Mouse (Mus musculus): Measurements from ENCODE around the gene Kalrn.

Gene Kalrn

DNA sequence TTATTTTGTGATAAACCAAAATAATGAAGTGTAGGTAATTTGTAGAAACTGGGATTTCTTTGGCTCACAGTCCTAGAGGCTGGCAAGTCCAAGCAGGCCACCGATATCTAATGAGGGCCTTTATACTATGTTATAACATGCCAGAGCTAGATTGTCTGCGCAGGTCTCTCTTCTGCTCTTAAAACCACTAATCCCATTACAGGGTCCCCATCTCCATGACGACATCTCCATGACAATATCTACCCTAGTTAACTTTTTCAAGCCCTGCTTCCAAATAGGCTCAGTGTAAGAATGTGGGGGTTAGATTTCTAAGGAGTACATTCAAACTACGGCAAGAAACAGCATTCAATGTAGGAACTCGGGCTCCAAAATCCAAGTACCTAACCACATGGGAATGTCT is 143.2 kb downstream of the Kalrn start:
- DNase-seq (ENCODE audit: low spot score): no peak

DNA sequence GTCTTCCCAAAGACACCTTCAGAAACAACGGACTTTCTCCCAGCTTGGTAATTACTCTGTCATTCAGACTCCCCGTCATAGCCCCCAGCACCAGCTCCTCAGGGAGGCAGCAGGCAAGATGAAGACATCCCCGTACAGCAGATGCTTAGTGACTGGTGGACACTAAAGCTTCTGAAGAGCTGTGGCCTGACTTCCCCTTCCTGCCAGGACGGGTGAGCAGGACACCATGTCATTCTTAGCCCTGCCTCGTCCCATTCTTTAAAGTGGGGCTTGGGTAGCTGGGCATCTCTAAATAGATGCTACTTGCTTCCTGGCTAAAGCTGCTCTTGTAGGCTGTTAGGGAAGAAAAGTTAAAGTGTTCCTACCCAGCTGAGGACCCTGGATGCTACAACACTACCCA is 145.7 kb downstream of the Kalrn start:
- DNase-seq (ENCODE audit: low spot score): no peak

DNA sequence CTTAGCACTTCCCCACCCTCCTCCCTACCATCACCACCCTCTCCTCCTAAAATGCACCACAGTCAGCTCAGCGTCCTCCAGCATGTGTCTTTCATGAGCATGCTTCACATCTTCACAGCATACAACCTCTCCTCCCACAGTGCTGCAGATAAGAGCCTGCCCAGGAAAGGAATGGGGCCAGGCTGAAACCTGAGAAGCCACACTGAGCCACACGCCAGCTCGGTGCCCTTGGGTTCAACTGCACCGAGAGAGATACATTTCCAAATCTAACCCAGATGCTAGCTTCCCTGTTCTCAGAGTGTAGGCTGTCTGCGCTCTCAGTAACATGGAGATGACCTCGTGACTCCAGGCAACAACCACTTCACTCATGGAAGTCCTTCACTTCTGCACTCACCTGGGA is 151.9 kb downstream of the Kalrn start:
- no peak for DNase-seq (ENCODE audit: low spot score)

DNA sequence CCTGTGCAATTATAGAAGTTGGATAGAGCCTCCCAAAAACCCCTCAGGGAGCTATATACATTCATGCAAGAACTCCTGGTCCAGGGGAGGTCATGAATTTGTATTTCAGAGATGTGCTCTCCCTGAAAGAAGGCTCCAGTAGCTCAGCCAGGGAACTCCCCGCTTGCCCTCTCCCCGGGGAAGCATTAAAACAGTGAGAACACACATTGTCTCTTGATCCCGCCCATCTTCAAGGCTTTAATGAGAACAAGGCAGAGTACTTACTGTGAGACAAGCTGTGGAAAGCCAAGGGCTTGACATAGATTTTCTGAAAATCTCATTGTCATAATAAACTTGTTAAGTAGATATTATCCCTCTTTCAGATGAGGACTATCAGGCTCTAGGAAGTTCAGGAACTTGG is 155.4 kb downstream of the Kalrn start:
- DNase-seq (ENCODE audit: low spot score): no peak

DNA sequence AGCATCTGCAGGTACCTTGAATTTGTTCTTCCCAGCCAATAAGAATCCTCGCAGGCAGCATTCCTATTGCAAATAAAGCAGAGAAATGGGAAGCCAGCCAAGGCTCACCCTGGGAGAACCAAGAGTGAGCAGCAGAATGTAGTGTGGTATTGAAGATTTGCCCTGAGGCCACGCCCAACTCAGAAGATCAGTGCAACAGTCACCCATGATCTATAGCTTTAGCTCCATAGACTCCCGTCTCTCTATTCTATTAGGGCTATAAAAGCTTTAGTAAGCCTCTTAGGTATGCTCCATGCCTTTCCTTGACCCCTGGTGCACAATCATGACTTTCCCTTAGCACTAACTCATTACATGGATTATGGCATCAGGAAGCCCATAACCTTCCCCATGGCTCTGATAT is 155.9 kb downstream of the Kalrn start:
- no peak for DNase-seq (ENCODE audit: low spot score)

DNA sequence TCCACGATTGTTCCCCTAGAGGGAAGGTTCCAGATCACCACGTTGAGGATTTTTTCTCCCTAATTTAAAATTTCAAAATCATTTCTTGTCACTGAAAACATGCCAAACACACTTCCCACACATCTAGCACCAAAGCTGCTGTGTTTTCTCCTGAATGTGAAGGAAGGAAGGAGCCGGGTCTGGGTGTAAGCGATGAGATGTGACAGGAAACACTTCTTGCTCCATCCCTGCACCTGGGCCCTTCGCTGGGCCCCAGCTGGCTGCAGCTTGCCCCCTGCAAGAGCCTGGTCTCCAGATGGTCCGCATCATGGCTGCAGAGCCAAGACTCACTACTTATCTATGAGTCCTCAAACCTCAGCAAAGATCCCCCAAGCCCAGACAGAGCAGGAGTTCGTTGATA is 158.8 kb downstream of the Kalrn start:
- peak; percentile 26 for DNase-seq (ENCODE audit: low spot score)

DNA sequence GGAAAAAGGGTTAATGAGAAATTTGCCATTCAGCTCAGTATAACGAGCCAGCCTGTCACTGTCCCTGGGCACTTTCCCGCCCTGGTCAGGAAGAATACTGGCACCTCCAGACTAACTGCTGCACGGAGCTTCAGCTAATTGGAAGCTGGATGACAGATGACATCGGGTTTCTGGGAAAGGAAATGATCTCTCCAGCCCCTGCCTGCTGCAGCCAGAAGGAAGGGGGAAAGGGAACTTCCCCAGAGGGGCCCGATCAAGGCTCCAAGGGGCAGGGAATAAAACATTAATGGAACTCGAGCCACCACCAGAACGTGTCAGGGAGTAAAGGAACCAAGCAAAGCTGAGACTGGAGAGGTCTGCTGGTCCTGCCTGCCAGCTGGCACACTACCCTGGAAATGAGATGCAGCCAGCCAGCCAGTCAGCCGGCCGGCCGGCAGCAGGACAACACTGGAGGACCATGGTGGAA is 159.4 kb downstream of the Kalrn start:
- no peak for DNase-seq (ENCODE audit: low spot score)

DNA sequence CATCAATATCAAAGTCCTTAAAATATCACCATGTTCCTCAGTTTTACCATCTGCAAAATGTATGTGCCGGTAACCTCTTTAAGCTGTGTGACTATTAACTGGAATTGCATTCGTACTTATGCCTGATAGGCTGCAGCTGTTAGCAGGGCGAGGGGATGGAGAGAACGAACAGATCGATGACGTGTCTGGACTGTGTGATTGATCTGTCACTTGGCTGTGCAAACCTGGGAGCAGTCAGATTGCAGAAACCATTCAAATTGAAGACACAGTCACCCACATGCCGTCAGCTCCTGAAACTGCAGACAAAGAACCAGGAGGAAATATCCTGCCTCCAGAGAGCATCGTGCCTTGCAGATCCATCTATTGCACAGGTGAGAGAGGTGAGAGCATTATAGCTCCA is 166.3 kb downstream of the Kalrn start:
- no peak for DNase-seq (ENCODE audit: low spot score)

DNA sequence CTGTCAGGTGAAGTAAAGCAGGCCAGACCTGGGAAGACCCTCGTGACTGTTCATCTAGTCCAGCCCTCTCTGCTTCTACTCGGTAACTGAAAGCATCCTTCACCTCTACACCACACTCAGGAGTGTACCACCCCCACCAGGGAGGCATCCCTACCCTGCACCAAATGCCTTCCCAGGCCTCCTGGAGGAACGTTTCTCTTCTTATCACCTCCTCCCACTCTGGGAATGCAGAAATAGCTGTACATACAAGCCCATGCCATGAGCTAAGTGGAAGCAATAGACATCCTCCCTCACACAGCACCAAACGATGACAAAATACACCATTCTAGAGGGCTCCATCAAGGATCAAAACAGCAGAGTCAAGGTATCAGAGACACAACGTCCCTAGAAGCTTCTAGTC is 168.2 kb downstream of the Kalrn start:
- no peak for DNase-seq (ENCODE audit: low spot score)

DNA sequence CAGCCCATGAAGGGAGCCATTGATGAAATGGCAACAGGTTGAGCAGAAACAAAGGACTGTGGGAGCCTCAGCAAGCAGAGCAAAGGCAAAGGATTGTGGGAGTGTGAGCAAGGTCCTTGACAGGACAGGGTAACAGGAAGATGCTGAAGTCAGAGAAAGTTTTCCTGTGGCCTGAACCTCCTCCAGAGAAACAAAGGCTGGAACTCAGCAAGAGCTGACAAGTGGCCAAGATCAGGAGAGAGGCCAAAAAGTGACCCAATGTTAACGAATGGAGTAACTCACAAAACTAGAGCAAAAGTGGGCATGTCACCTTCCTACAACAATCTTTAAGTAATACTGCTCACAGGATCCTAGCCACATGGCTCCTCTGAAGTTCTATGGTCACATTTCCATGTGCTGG is 172.1 kb downstream of the Kalrn start:
- no peak for DNase-seq (ENCODE audit: low spot score)

DNA sequence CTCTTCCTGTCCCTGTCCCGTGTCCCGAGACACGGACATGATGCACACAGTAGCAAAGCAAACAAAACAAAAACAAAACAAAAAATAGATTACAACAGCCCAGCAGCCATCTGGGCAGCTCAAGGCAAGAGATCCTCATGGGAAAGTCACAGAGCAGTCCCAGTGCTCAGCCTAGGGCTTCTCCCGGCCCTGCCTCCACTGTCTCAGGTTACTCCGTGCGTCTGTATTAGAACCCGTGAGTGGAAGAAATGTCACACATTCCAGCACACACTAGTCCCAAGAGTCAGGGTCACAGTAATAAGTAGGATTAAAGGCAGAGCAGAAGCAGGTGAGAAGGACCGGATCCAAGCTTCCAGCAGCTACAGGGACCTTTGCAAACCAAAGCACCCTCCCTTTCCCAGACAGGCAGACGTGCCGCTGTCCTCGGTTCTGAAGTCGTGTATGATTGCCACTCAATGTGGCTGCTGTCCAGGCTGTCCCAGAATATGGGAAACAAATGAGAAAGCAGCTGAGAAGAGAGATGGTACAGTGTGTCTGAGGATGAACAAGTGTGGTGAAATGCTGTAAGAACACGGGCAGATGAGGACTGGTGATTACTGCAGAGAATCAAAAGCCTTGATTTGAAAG is 173.1 kb downstream of the Kalrn start:
- DNase-seq (ENCODE audit: low spot score): no peak

DNA sequence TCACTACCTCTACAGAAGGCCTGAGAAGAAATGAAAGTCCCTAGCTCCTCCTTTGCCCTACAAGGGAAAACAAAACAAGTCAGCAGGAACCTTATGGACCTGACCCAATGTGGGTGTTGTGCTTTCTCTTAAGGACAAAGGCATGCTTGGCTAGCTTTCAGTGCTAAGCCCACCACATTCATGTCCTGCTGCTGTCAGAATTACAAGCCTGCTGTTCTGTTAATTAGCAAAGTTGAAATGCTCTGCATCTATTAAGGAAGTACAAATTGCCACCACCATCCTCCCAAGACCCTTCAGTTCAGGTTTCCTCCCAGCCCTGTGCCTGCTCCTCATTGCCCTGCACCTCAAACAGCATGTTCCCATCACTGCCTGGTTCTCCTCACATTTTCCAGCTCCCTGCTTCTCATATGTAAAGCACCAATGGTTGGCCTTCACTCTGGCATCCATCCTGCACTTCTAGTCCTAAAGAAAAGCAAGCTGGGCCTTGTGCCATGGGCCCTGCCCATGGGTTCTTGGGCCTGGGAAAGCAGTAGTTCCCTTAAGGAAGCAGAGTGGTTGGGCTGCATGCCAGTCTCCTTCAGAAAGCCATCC is 178.0 kb downstream of the Kalrn start:
- peak; percentile 21 for DNase-seq (ENCODE audit: low spot score)

DNA sequence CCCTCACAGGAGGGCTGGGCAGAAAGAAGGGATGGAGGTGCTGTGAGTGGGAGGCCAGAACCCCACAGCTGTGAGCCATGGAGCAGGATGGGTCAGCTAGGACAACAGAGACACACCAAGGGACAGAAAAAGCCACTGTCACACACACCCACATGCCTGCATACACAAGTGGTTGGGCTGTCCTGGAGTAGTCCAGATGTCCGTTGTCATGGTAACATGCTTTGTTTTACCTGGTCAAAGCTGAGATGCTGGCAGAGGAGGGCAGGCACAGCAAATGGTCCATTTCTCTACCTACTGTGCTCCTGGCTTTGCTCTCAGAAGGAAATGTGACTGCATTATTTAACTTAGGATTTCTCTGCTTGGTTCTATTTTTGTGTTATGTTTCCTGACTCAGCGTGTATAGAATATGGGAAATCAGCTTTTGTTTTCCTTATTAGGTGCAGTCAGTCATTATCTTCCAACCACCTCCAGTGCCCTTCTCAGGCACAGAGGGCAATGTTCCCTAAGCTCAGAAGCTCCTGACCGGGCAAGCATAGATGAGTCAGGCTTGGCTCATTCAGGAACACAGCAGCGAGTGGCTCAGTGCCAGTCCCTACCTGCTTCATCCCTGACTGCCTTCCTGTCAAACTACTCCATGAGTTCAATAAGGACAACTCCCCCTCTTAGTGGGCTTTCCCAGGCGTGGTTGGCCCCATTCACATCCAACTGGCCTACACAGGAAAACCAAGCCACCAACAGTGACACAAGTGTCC is 183.6 kb downstream of the Kalrn start:
- DNase-seq (ENCODE audit: low spot score): no peak

DNA sequence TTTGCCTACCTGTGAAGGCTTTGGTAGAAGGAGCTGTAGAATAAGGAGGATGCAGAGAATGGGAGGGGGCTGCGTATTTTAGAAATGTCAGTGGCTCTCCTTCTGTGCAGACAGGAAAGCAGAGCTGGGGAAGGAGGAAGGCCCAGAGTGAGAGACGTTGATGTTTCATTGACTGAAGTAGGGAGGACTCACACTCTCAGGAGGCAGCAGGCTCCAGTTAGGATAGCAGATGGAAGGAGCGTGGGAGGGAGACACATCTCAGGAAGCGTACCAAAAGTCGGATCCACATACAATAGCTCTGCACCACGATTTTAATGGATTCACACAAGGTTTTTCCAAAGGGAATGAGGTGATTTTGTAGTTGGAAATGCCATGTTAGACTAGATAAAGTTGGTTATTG is 184.5 kb downstream of the Kalrn start:
- DNase-seq (ENCODE audit: low spot score): peak; percentile 73

DNA sequence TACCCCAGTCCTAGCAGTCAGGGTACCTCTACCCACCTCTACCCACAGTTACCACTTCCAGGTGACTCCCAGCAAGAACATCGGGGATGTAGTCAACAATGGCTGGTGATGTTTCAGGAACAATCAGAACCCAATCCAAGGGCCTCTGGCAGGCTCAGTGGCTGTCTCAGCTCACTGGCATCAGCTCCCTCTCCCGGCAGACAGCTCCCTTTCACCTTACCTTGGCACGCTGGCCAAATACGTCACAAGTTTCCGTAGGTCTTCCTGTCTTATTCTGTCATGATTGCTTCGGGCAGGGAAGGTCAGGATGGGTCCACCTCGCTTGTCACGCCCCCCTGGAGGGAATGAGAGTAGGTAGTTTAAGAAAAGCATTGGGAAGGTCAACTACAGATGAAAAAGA is 188.3 kb downstream of the Kalrn start:
- DNase-seq (ENCODE audit: low spot score): no peak

DNA sequence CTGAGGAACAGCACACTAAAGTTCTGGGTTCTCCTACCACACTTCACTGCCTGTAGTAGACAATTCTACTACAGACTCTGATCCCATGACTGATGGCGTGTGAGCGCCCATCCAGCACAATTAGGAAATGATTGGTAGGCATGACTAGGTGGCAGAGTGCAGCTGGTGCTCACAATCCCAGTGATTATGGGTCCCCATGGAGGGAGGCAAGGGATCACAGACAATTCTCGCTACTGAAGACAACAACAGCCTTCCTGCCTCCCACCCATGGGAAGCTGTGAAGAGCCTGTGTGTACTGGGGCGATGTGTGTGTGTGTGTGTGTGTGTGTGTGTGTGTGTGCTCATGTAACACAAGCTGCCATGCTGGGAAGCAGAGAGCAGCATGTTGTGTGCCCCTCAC is 190.3 kb downstream of the Kalrn start:
- no peak for DNase-seq (ENCODE audit: low spot score)

DNA sequence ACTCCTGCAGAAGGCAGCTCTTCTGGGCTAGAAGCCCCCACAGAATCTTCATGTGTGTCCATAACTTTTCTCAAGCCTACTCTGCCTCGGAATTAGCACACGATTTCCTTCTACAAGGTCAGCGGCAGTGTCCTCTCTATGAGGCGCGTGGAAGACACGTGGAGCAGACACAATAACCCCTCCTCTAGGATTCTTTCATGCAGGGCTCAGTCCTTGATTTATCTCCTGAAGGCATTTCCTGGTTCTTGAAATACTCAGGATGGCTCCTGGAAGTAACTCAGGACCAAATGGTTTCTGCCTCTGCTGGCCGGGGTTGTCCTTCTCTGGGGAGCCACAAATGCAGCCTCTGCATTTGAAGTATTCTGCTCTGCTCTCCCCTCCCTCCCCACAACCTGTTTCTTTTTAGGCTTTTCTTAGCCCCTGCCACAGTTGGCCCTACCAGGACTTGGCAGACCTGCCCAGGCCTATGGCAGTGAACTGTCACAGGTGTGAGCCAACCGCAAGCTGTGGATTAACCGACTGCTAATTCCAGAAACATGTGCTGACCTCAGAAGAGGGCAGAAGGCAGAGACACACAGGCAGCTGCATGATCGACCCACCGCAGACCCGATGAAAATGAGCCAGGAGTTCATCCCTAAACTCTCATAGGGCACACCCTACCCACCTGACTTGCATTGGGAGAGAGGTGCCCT is 197.0 kb downstream of the Kalrn start:
- no peak for DNase-seq (ENCODE audit: low spot score)

DNA sequence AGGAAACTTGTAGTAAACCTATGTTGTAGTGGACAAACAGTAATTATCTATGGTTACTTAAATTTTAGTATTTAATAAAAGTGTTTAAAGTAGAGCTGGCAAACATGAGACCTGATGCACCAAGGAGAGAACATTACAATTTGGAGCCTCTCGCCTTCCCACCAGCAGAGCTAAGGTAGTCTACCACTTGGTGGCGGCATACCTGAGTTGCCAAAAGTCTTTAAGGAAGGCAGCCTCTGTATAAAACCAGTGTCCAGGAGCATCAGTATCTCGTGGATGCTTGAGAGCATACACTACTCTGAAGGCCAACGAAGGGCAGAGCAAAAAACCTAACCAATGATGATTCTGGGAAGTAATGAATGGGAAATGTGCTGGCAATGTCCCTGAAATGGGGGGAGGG is 199.8 kb downstream of the Kalrn start:
- DNase-seq (ENCODE audit: low spot score): no peak

DNA sequence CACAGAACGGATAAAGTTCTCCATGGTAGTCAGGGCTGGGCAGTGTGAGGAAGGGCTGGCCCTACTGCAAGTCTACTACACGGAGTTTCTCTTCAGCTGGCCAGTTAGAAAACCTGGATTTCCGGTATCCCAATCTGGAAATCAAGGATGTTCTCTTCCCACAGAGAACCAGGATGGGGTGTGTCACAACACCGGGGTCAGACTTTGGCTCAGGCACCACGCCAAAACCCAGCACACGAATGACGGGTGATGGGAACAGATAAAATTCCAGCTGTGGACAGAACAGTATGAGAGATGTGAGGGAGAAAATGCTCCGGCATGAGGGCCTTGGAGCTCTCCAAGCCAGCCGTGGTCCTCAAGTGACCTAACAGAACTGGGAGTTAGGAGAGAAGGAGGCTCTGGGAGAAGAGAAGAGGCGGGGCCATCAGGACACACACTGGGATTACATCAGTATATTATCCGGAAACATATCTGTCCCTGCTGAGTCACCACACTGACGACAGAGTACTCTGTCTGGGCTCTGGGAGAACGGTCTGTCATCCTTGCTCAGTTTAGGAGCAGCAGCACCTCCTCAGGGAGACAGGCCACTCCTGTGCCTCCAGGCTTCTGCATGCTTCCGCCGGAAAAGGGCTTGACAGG is 201.1 kb downstream of the Kalrn start:
- DNase-seq (ENCODE audit: low spot score): no peak

DNA sequence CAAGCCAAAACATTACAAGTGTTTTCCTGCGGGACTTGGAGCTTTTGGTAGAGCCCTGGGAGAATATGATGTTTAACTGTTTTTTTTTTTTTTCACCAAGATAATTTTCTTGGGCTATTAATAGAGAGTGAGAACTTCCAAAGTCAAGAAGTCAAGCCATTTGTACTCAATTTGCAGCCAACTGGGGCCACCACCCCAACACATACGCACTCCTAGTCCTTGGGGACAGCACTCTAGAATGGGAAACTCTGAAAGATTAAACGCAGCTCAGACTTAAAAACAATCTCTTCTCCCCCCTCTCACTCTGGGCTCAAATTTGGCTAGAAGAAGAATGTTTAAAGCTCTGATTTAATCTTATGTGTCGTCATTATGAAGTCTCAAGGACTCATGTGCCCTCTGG is 214.1 kb downstream of the Kalrn start:
- DNase-seq (ENCODE audit: low spot score): no peak

DNA sequence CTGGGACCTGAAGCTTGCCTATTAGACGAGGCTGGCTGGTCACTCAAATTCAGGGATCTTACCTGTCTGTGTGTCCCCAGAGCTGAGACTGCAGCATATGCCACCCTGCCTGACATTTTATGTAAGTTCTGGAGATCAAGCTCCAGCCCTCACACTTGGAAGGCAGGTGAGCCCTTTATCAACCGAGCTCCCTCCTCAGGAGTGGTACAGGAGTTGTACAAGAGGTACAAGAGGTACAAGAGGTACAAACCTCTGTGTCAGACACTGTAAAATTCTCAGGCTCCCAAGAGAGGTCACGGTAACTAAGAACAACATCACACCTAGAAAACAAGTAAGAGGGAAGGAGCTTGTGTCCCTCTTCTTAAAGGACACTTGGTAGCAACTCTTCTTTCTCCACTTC is 217.8 kb downstream of the Kalrn start:
- DNase-seq (ENCODE audit: low spot score): no peak

DNA sequence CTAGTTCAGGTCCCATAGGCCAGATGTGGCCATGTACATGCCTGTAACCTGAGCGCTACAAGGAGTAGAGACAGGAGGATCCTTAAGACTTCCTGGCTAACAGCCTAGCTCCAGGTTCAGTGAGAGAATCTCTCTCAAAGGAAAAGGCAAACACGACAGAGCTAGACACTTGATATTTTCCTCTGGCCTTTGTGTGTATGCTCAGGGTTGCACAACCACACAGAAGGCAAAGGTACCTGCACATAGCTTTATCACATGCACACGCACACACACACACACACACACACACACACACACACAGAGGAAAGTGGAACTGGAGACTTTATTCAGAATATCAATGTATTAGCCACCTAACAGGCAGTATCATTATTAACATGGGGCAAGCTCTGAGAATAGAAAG is 219.3 kb downstream of the Kalrn start:
- no peak for DNase-seq (ENCODE audit: low spot score)

DNA sequence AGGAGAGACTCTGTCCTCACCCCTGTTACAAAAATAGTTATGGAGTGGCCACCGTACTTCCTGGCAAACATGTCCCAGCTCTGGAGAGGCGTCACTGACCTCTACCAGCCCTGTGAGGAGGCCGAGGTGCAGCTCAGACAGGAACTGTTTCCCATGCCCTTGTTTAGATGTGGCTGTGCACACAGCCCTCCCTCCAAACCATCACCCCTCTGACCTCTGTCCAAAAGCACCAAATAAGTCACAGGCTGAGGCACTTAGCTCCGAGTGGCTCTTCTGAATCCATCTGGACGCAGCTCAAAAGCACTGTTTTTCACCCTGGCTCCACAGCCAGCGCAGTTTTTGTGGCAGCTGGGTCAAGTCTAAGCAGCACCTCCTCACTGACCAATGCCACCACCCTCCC is 220.6 kb downstream of the Kalrn start:
- no peak for DNase-seq (ENCODE audit: low spot score)
